ENCODE assay signal across 12 mouse cellular contexts in genomic region chr6:129114237-129114636, GRCm38 (mm10). TPM values are rescaled to one million over a fixed set of nuclear protein-coding genes. Genes with fewer than 3 reads are reported as not detected.
"Had no signal": no experiment of that assay in that cellular context is flagged by ENCODE, and none has a peak within 500 bp of the region (broad histone marks: within the 10 kb centered on the region; RNA-seq: fewer than 3 reads in every experiment).

No protein-coding gene starts in this region.

RNA-seq across cellular contexts. Expression of gene Clec2e, which starts 13.5 kb away (rescaled TPM):
- total RNA-seq: megakaryocyte-erythroid progenitor cell, adult 5-6 weeks had no signal
- polyA plus RNA-seq: liver, embryonic 13.5 days; liver, embryonic 15.5 days; liver, postnatal 0 days; midbrain, embryonic 10.5 days; midbrain, embryonic 12.5 days; midbrain, embryonic 14.5 days; midbrain, embryonic 16.5 days; myocyte; neural tube, embryonic 12.5 days; neural tube, embryonic 14.5 days; stomach, embryonic 14.5 days had no signal
